Mouse (Mus musculus): ENCODE measurements at regions not wholly inside any gene's neighbourhood (a gene's known extent, or its start where the extent isn't known, plus 50 kb on each side); places are given as distances from the start of the nearest gene placed in this dataset.

GRCm38 (mm10) chr3:35294771-35295170 lies 459.1 kb upstream of the Atp11b start:
- H3K36me3 ChIP-seq (ENCODE audit: control insufficient read depth, insufficient read depth, low read length) = no peaks in the 10 kb centered on the region
- H3K4me1 ChIP-seq (ENCODE audit: control insufficient read depth, insufficient read depth, low read length) = 0 out of 2 replicates have a peak, but pooled peaks cover 4% of the 10 kb centered on the region
- H3K4me3 ChIP-seq (ENCODE audit: low read depth, low read length) = no peak overlapping the region
- H3K4me2 ChIP-seq = no peak overlapping the region
- no peak for ATAC-seq (replicated peaks; ENCODE audit: insufficient number of reproducible peaks, low FRiP score, low TSS enrichment)
- H3K9ac ChIP-seq (ENCODE audit: low read depth, low read length) = no peak overlapping the region
- no peaks in the 10 kb centered on the region for H3K9me3 ChIP-seq (replicated peaks; ENCODE audit: control insufficient read depth, low read length)
- H3K27ac ChIP-seq (ENCODE audit: low read depth, low read length) = no peak overlapping the region
- 60% methylated on average over 1 of the region's 1 CpGs for WGBS (ENCODE audit: insufficient replicate concordance)
- H3K27me3 ChIP-seq (ENCODE audit: control insufficient read depth, insufficient read depth, low read length) = no peaks in the 10 kb centered on the region

GRCm38 (mm10) chr3:35295746-35296145 lies 458.2 kb upstream of the Atp11b start:
- no peak for ATAC-seq (replicated peaks; ENCODE audit: insufficient number of reproducible peaks, low FRiP score, low TSS enrichment)
- 75% methylated on average over 4 of the region's 4 CpGs for WGBS (ENCODE audit: insufficient replicate concordance)
- Histone ChIP-seq H3K4me3 (ENCODE audit: low read depth, low read length) (no peak overlapping the region), H3K9ac (ENCODE audit: low read depth, low read length) (no peak overlapping the region), H3K4me2 (no peak overlapping the region), H3K36me3 (ENCODE audit: control insufficient read depth, insufficient read depth, low read length) (no peaks in the 10 kb centered on the region), H3K27me3 (ENCODE audit: control insufficient read depth, insufficient read depth, low read length) (no peaks in the 10 kb centered on the region), H3K4me1 (ENCODE audit: control insufficient read depth, insufficient read depth, low read length) (0 out of 2 replicates have a peak, but pooled peaks cover 4% of the 10 kb centered on the region), H3K27ac (ENCODE audit: low read depth, low read length) (no peak overlapping the region), H3K9me3 (replicated peaks; ENCODE audit: control insufficient read depth, low read length) (no peaks in the 10 kb centered on the region)

- Histone ChIP-seq H3K9me3 (replicated peaks; ENCODE audit: control insufficient read depth, low read length) (0 out of 2 replicates have a peak, but pooled peaks cover 3% of the 10 kb centered on the region), H3K36me3 (ENCODE audit: control insufficient read depth, insufficient read depth, low read length) (no peaks in the 10 kb centered on the region), H3K4me2 (no peak overlapping the region), H3K9ac (ENCODE audit: low read depth, low read length) (no peak overlapping the region), H3K4me1 (ENCODE audit: control insufficient read depth, insufficient read depth, low read length) (0 out of 2 replicates have a peak, but pooled peaks cover 4% of the 10 kb centered on the region), H3K27me3 (ENCODE audit: control insufficient read depth, insufficient read depth, low read length) (no peaks in the 10 kb centered on the region), H3K4me3 (ENCODE audit: low read depth, low read length) (no peak overlapping the region), H3K27ac (ENCODE audit: low read depth, low read length) (no peak overlapping the region)
- no peak for ATAC-seq (replicated peaks; ENCODE audit: insufficient number of reproducible peaks, low FRiP score, low TSS enrichment)
These were observed 454.9 kb upstream of the Atp11b start for GRCm38 (mm10) chr3:35299036-35299435.

GRCm38 (mm10) chr3:35306013-35306412 lies 447.9 kb upstream of the Atp11b start:
- Histone ChIP-seq H3K27me3 (ENCODE audit: control insufficient read depth, insufficient read depth, low read length) (no peaks in the 10 kb centered on the region), H3K4me1 (ENCODE audit: control insufficient read depth, insufficient read depth, low read length) (no peaks in the 10 kb centered on the region), H3K4me3 (ENCODE audit: low read depth, low read length) (no peak overlapping the region), H3K9ac (ENCODE audit: low read depth, low read length) (no peak overlapping the region), H3K36me3 (ENCODE audit: control insufficient read depth, insufficient read depth, low read length) (no peaks in the 10 kb centered on the region), H3K27ac (ENCODE audit: low read depth, low read length) (no peak overlapping the region), H3K4me2 (no peak overlapping the region), H3K9me3 (replicated peaks; ENCODE audit: control insufficient read depth, low read length) (0 out of 2 replicates have a peak, but pooled peaks cover 4% of the 10 kb centered on the region)
- ATAC-seq (replicated peaks; ENCODE audit: insufficient number of reproducible peaks, low FRiP score, low TSS enrichment) = no peak
- WGBS (ENCODE audit: insufficient replicate concordance) = 84% methylated on average over 4 of the region's 4 CpGs

GRCm38 (mm10) chr3:35314177-35314576 lies 439.7 kb upstream of the Atp11b start:
- H3K9ac ChIP-seq (ENCODE audit: low read depth, low read length) = no peak overlapping the region
- H3K36me3 ChIP-seq (ENCODE audit: control insufficient read depth, insufficient read depth, low read length) = no peaks in the 10 kb centered on the region
- no peaks in the 10 kb centered on the region for H3K9me3 ChIP-seq (replicated peaks; ENCODE audit: control insufficient read depth, low read length)
- H3K4me2 ChIP-seq = no peak overlapping the region
- no peak for ATAC-seq (replicated peaks; ENCODE audit: insufficient number of reproducible peaks, low FRiP score, low TSS enrichment)
- no peak overlapping the region for H3K27ac ChIP-seq (ENCODE audit: low read depth, low read length)
- no peak overlapping the region for H3K4me3 ChIP-seq (ENCODE audit: low read depth, low read length)
- no peaks in the 10 kb centered on the region for H3K27me3 ChIP-seq (ENCODE audit: control insufficient read depth, insufficient read depth, low read length)
- 77% methylated on average over 10 of the region's 10 CpGs for WGBS (ENCODE audit: insufficient replicate concordance)
- no peaks in the 10 kb centered on the region for H3K4me1 ChIP-seq (ENCODE audit: control insufficient read depth, insufficient read depth, low read length)

- Histone ChIP-seq H3K27ac (ENCODE audit: low read depth, low read length) (no peak overlapping the region), H3K4me3 (ENCODE audit: low read depth, low read length) (no peak overlapping the region), H3K36me3 (ENCODE audit: control insufficient read depth, insufficient read depth, low read length) (no peaks in the 10 kb centered on the region), H3K27me3 (ENCODE audit: control insufficient read depth, insufficient read depth, low read length) (no peaks in the 10 kb centered on the region), H3K4me1 (ENCODE audit: control insufficient read depth, insufficient read depth, low read length) (no peaks in the 10 kb centered on the region), H3K9ac (ENCODE audit: low read depth, low read length) (no peak overlapping the region), H3K4me2 (no peak overlapping the region), H3K9me3 (replicated peaks; ENCODE audit: control insufficient read depth, low read length) (no peaks in the 10 kb centered on the region)
- no peak for ATAC-seq (replicated peaks; ENCODE audit: insufficient number of reproducible peaks, low FRiP score, low TSS enrichment)
- WGBS (ENCODE audit: insufficient replicate concordance) = 86% methylated on average over 6 of the region's 6 CpGs
These were observed 438.7 kb upstream of the Atp11b start for GRCm38 (mm10) chr3:35315162-35315561.

GRCm38 (mm10) chr3:35318348-35318747 lies 435.6 kb upstream of the Atp11b start:
- no peak overlapping the region for H3K4me2 ChIP-seq
- H3K27me3 ChIP-seq (ENCODE audit: control insufficient read depth, insufficient read depth, low read length) = no peaks in the 10 kb centered on the region
- no peaks in the 10 kb centered on the region for H3K9me3 ChIP-seq (replicated peaks; ENCODE audit: control insufficient read depth, low read length)
- no peak for ATAC-seq (replicated peaks; ENCODE audit: insufficient number of reproducible peaks, low FRiP score, low TSS enrichment)
- H3K9ac ChIP-seq (ENCODE audit: low read depth, low read length) = no peak overlapping the region
- H3K4me3 ChIP-seq (ENCODE audit: low read depth, low read length) = no peak overlapping the region
- WGBS (ENCODE audit: insufficient replicate concordance) = 73% methylated on average over 13 of the region's 13 CpGs
- H3K27ac ChIP-seq (ENCODE audit: low read depth, low read length) = no peak overlapping the region
- H3K4me1 ChIP-seq (ENCODE audit: control insufficient read depth, insufficient read depth, low read length) = no peaks in the 10 kb centered on the region
- H3K36me3 ChIP-seq (ENCODE audit: control insufficient read depth, insufficient read depth, low read length) = no peaks in the 10 kb centered on the region

- Histone ChIP-seq H3K4me2 (no peak overlapping the region), H3K9ac (ENCODE audit: low read depth, low read length) (no peak overlapping the region), H3K9me3 (replicated peaks; ENCODE audit: control insufficient read depth, low read length) (no peaks in the 10 kb centered on the region), H3K4me1 (ENCODE audit: control insufficient read depth, insufficient read depth, low read length) (no peaks in the 10 kb centered on the region), H3K27me3 (ENCODE audit: control insufficient read depth, insufficient read depth, low read length) (no peaks in the 10 kb centered on the region), H3K36me3 (ENCODE audit: control insufficient read depth, insufficient read depth, low read length) (no peaks in the 10 kb centered on the region), H3K4me3 (ENCODE audit: low read depth, low read length) (no peak overlapping the region), H3K27ac (ENCODE audit: low read depth, low read length) (no peak overlapping the region)
- WGBS (ENCODE audit: insufficient replicate concordance) = 36% methylated on average over 7 of the region's 7 CpGs
- ATAC-seq (replicated peaks; ENCODE audit: insufficient number of reproducible peaks, low FRiP score, low TSS enrichment) = no peak
These were observed 433.0 kb upstream of the Atp11b start for GRCm38 (mm10) chr3:35320844-35321393.

- 67% methylated on average over 2 of the region's 2 CpGs for WGBS (ENCODE audit: insufficient replicate concordance)
- Histone ChIP-seq H3K36me3 (ENCODE audit: control insufficient read depth, insufficient read depth, low read length) (no peaks in the 10 kb centered on the region), H3K9ac (ENCODE audit: low read depth, low read length) (no peak overlapping the region), H3K4me3 (ENCODE audit: low read depth, low read length) (no peak overlapping the region), H3K4me1 (ENCODE audit: control insufficient read depth, insufficient read depth, low read length) (no peaks in the 10 kb centered on the region), H3K27me3 (ENCODE audit: control insufficient read depth, insufficient read depth, low read length) (no peaks in the 10 kb centered on the region), H3K27ac (ENCODE audit: low read depth, low read length) (no peak overlapping the region), H3K9me3 (replicated peaks; ENCODE audit: control insufficient read depth, low read length) (no peaks in the 10 kb centered on the region), H3K4me2 (no peak overlapping the region)
- no peak for ATAC-seq (replicated peaks; ENCODE audit: insufficient number of reproducible peaks, low FRiP score, low TSS enrichment)
These were observed 431.9 kb upstream of the Atp11b start for GRCm38 (mm10) chr3:35321991-35322390.

All from heart, embryonic 11.5 days (tissue).